Mouse (Mus musculus): ENCODE measurements at regions not wholly inside any gene's neighbourhood (a gene's known extent, or its start where the extent isn't known, plus 50 kb on each side); places are given as distances from the start of the nearest gene placed in this dataset.

DNA sequence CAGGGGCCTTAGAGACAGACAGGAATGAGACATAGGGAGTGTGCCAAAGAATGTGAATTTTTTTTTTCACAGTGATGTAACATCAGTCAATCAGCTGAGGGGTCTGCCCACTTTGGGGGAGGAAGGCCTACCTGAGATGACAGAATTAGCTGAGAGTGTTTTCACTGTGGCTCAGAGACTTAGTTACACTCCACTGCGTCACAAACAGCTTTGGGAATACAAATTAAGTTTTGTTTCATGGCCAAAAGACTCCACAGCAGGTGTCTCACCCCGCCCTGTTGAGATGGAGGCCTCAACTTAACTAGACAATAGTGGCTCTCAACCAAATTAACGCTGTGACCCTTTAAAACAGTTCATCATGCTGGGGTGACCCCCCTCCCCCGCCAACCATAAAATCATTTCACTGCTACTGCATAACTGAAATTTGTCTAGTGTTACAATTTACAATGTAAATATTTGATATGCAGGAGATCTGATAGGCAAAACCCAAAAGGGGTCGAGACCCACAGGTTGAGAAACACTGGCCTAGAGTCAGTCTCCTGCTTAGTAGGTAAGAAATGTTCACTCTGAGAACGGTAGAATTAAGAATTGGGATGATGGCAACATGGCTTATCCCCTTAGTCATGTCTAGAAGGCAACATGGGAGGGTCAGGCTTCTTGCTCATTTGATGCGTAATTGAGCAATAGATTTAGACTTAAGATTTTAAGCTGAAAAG, 184.3 kb downstream of the Katnal1 start:
- no peak for ATAC-seq (replicated peaks; ENCODE audit: poor library complexity)

DNA sequence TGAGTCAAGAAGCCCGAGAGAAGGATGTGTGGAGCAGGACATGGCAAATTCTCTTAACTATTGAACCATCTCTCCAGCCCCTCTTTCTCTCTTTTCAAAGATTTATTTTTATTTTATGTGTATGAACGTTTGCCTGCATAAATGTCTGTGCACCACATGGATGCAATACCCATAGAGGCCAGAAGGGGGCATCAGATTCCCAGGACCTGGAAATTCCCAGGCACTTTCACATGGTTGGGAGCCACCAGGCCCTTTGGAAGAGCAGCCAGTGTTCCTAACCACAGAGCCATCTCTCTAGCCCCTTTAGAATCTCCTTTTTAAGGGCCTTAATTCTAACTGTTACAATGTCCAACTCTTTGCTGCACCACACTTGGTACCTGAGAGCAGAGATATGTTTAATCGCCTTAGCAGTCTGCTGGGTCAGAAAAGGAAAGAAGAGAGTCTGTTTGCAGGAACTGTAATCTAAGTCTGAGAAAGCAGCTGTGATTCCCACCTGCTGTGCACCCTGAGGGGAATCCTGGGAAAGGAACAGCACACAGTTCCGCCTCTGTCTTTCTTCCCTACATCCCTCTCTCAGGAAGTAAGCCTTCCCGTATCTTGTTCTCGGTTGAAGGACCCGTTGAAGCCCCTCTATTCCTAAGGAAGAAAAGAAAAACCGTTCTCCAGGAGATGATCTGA, 186.8 kb downstream of the Katnal1 start:
- ATAC-seq (replicated peaks; ENCODE audit: poor library complexity), result no peak

DNA sequence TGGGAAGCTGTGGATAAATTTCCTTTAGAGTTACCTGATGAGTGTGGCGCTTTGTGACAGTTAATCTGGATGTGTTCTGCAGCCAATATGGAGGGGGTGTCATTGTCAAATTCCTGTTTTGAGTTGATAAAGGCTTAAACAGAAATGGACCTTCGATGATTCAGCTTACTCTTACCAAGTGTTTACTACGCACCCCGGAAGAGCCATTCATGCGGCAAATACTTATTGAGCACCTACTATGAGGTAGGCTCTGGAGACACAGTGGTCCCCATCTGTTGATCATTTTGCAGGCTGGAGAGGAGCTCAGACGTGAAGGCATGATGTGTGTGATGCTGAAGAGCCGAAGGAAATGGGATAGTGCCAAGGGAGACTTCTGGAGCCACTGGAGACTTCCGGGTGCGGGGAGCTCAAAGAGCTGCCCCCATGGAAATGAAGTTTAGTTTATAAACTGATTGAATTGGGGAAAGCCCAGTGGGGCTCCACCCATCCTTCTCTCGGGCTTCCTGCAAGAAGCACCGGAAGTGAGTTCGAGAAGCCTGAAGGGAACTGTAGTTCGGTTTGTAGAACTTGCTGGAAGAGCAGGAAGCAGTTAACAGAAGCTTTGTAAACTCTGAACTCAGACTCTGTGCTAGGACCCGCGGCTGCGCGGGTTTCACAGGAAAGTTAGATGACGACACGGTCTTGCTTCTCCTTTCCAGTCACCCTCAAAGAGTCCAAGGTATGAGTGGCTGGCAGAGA, 187.7 kb downstream of the Katnal1 start:
- ATAC-seq (replicated peaks; ENCODE audit: poor library complexity), result peak; percentile 33

- ATAC-seq (replicated peaks; ENCODE audit: poor library complexity), result no peak
These were observed 188.0 kb upstream of the Ubl3 start for GRCm38 (mm10) chr5:148740366-148741266.

- ATAC-seq (replicated peaks; ENCODE audit: poor library complexity), result no peak
These were observed 187.1 kb upstream of the Ubl3 start for GRCm38 (mm10) chr5:148739672-148740071.

DNA sequence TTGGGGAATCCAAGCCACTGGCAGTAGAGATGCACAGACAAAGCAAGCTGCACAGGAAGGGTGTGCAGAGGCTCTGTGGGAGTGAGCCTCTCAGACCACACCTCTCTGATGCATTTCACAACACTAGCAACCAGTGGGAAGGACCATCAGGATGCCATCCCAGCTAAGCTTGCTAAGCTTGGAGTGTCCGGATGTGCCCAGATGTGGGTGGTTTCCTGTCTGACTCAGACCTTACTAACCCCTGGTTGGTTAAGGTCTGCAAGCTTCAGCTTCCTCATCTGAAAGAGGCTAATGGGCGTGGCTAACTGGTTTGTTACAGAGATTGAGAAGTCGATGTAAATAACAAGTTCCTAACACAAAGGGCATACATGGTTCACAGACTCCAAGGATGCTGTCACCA, 186.6 kb upstream of the Ubl3 start:
- peak; percentile 95 for ATAC-seq (replicated peaks; ENCODE audit: poor library complexity)

- ATAC-seq (replicated peaks; ENCODE audit: poor library complexity), result no peak
These were observed 177.0 kb upstream of the Ubl3 start for GRCm38 (mm10) chr5:148729541-148729940.

- ATAC-seq (replicated peaks; ENCODE audit: poor library complexity), result peak; percentile 55
These were observed 175.9 kb upstream of the Ubl3 start for GRCm38 (mm10) chr5:148728492-148728891.

DNA sequence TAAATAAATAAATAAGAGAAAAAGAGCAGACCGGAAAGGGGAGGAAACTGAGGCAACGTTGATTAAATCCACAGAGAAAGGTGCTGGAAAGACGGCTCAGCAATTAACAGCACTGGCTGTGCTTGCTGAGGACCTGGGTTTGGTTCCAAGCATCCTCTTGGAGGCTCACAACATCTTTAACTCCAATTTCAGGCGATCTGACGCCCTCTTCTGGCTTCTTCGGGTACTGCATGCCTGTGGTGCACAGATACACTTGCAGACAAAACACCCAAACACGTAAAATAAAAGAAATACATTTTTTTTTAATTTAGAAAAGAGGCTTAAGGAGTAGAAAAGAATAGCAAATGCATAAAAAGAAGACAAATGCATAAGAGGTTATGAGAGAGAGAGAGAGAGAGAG, 173.9 kb upstream of the Ubl3 start:
- no peak for ATAC-seq (replicated peaks; ENCODE audit: poor library complexity)

GRCm38 (mm10) chr5:148724470-148724869, 171.9 kb upstream of the Ubl3 start:
- no peak for ATAC-seq (replicated peaks; ENCODE audit: poor library complexity)

GRCm38 (mm10) chr5:148723677-148724227, 171.2 kb upstream of the Ubl3 start:
- ATAC-seq (replicated peaks; ENCODE audit: poor library complexity), result peak; percentile 51

DNA sequence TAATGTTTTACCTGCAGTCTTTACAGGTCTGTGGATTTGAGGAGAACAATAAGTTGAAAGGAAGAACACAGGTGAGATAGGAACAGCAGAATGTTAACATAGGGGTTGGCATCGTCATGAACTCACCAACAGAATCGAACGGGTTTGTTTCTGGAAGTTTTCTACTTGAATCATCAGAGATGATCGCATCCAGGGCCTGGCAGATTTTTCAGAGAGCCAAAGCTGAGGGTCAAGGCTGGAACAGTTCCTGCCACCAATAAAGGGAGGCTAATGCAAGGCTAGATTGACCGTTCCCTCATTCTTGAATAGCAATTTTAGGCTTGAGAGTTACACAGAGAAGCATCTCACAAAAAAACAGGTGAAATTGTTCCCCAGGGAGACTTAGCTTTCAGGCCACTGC, 168.0 kb upstream of the Ubl3 start:
- no peak for ATAC-seq (replicated peaks; ENCODE audit: poor library complexity)

- no peak for ATAC-seq (replicated peaks; ENCODE audit: poor library complexity)
These were observed 164.0 kb upstream of the Ubl3 start for GRCm38 (mm10) chr5:148716633-148717032.

DNA sequence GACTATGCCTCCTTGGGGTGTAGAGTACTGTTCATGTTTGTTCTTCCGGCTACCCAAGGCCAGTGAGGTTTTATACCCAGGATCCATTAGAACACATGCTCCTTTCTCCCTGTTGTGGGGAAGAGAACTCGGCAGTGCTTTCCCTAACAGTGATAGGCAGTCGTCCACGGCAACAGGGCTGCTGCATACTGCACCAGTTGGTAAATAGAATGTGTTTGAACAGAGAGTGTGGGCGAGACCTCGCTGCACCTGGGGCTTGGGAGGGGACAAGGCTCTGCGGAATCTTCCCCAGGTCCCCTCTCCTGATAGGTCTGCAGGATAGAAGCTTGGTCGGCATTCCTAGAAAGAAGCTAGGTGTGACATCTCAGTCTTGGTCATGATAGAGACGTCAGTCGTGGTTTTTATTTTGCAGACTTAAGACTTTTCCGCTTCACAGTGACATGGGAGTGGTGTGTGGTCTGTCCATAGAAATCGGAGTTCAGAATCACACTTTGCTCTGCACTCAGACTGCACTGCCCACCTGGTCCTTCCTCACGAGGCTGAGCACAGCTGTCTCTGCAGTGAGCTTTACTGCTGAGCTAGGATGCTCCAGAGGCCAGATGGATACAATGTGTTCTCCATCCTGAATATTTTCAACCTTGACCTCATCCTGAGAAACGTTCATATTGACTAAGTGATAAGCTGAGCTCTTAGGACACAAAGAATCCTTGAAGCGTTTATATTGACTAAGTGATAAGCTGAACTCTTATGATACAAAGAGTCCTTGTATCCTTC, 162.8 kb upstream of the Ubl3 start:
- no peak for ATAC-seq (replicated peaks; ENCODE audit: poor library complexity)

- ATAC-seq (replicated peaks; ENCODE audit: poor library complexity), result no peak
These were observed 162.2 kb upstream of the Ubl3 start for GRCm38 (mm10) chr5:148714807-148715206.

- no peak for ATAC-seq (replicated peaks; ENCODE audit: poor library complexity)
These were observed 161.2 kb upstream of the Ubl3 start for GRCm38 (mm10) chr5:148713796-148714195.

GRCm38 (mm10) chr5:148713039-148713438, 160.4 kb upstream of the Ubl3 start:
- ATAC-seq (replicated peaks; ENCODE audit: poor library complexity), result no peak

GRCm38 (mm10) chr5:148711570-148711969, 159.0 kb upstream of the Ubl3 start:
- ATAC-seq (replicated peaks; ENCODE audit: poor library complexity), result no peak

- ATAC-seq (replicated peaks; ENCODE audit: poor library complexity), result no peak
These were observed 156.7 kb upstream of the Ubl3 start for GRCm38 (mm10) chr5:148709111-148709771.

Measured in megakaryocyte progenitor cell, adult 5-6 weeks (primary cell).